Mouse (Mus musculus) kidney, adult 2 months (tissue): Measurements from ENCODE around the gene Sult6b2. TPM values are rescaled to one million over a fixed set of nuclear protein-coding genes. Genes with fewer than 3 reads are reported as not detected.

ENCODE experiments used
- DNase-seq: peaks from one replicate; pipeline ENCODE4 v3.0.0; 2021
- H3K27ac ChIP-seq: fragments of 200-500 bp; 2 replicates; pipeline ENCODE4 v1.5.1; 2012; ENCODE audit warnings: low read depth, low read length, control low read depth, inconsistent platforms; ENCODE audit not compliant: insufficient read depth
- H3K27me3 ChIP-seq: fragments of 200-500 bp; replicated peaks from 2 replicates; pipeline ENCODE4 v1.6.1; 2012; ENCODE audit warnings: mild to moderate bottlenecking, moderate library complexity, low read length, inconsistent platforms; ENCODE audit not compliant: control insufficient read depth, insufficient read depth
- H3K36me3 ChIP-seq: fragments of 200-500 bp; 2 replicates; pipeline ENCODE4 v1.6.1; 2012; ENCODE audit warnings: mild to moderate bottlenecking, moderate library complexity, low read length, inconsistent platforms; ENCODE audit not compliant: control insufficient read depth, insufficient read depth
- H3K4me1 ChIP-seq: fragments of 200-500 bp; 2 replicates; pipeline ENCODE4 v1.6.1; 2011; ENCODE audit warnings: low read length; ENCODE audit not compliant: control insufficient read depth, insufficient read depth
- H3K4me3 ChIP-seq: fragments of 200-500 bp; 2 replicates; pipeline ENCODE4 v1.5.1; 2011; ENCODE audit warnings: mild to moderate bottlenecking, low read depth, low read length, control low read depth; ENCODE audit not compliant: insufficient read depth
- CTCF ChIP-seq: fragments of 200-500 bp; conservative IDR thresholded peaks from 2 replicates; pipeline ENCODE4 v1.5.1; 2011; ENCODE audit warnings: low read depth, mild to moderate bottlenecking, control low read depth, low read length, moderate library complexity, mixed read lengths; ENCODE audit not compliant: insufficient read depth, insufficient read length
- POLR2A ChIP-seq: fragments of 200-500 bp; IDR thresholded peaks from one replicate; pipeline ENCODE4 v1.6.1; 2011; ENCODE audit warnings: low read depth, low read length, control low read depth
- WGBS: fragments of 180-500 bp; shearing (Covaris S2); methylation state at CpG from one replicate; pipeline ENCODE4 v1.1.7; 2018; 5-methylcytosine and 5-hydroxymethylcytosine counted together
- polyA plus RNA-seq: library from polyadenylated mRNA; depleted of rRNA; stranded (reverse); fragments of >200 nt; gene quantifications from 2 replicates; pipeline ENCODE4 v1.2.3, GENCODE M21; 2012

Sult6b2 gene
- polyA plus RNA-seq, 1 experiment: not detected

GRCm38 (mm10) chr6:142779045-142779811 is 25.1 kb downstream of the Sult6b2 start:
- H3K4me1 ChIP-seq: no peaks in the 10 kb centered on the region
- TF ChIP-seq POLR2A (no peak), CTCF (peak; percentile 57)
- no peak overlapping the region for H3K4me3 ChIP-seq
- no peaks in the 10 kb centered on the region for H3K27me3 ChIP-seq
- H3K36me3 ChIP-seq: no peaks in the 10 kb centered on the region
- DNase-seq: peak; percentile 46
- no peak overlapping the region for H3K27ac ChIP-seq
- 44% methylated on average over 11 of the region's 11 CpGs for WGBS

- Histone ChIP-seq H3K27ac (no peak overlapping the region), H3K36me3 (no peaks in the 10 kb centered on the region), H3K27me3 (no peaks in the 10 kb centered on the region), H3K4me3 (no peak overlapping the region), H3K4me1 (no peaks in the 10 kb centered on the region)
- DNase-seq: no peak
- no peak for TF ChIP-seq CTCF
- TF ChIP-seq POLR2A: no peak
- 76% methylated on average over 4 of the region's 4 CpGs for WGBS
These were observed 27.4 kb downstream of the Sult6b2 start for GRCm38 (mm10) chr6:142776935-142777334.

- TF ChIP-seq CTCF (peak; percentile 29; the same call in 1 of the 2 replicates), POLR2A (no peak)
- no peak for DNase-seq
- Histone ChIP-seq H3K4me3 (no peak overlapping the region), H3K27me3 (no peaks in the 10 kb centered on the region), H3K36me3 (no peaks in the 10 kb centered on the region), H3K27ac (no peak overlapping the region), H3K4me1 (no peaks in the 10 kb centered on the region)
- WGBS: 93% methylated on average over 5 of the region's 5 CpGs
These were observed 30.7 kb downstream of the Sult6b2 start for GRCm38 (mm10) chr6:142773566-142773965.

- TF ChIP-seq CTCF (no peak), POLR2A (no peak)
- Histone ChIP-seq H3K36me3 (no peaks in the 10 kb centered on the region), H3K4me3 (no peak overlapping the region), H3K27ac (no peak overlapping the region), H3K27me3 (no peaks in the 10 kb centered on the region), H3K4me1 (no peaks in the 10 kb centered on the region)
- WGBS: 85% methylated on average over 4 of the region's 4 CpGs
- no peak for DNase-seq
These were observed 32.7 kb downstream of the Sult6b2 start for GRCm38 (mm10) chr6:142771643-142772042.

- peak; percentile 70 for DNase-seq
- 71% methylated on average over 3 of the region's 3 CpGs for WGBS
- TF ChIP-seq CTCF (no peak), POLR2A (no peak)
- Histone ChIP-seq H3K27me3 (no peaks in the 10 kb centered on the region), H3K4me3 (no peak overlapping the region), H3K27ac (no peak overlapping the region), H3K4me1 (no peaks in the 10 kb centered on the region), H3K36me3 (0 out of 2 replicates have a peak, but pooled peaks cover 1% of the 10 kb centered on the region)
These were observed 34.4 kb downstream of the Sult6b2 start for GRCm38 (mm10) chr6:142769896-142770295.

- Histone ChIP-seq H3K4me1 (no peaks in the 10 kb centered on the region), H3K36me3 (0 out of 2 replicates have a peak, but pooled peaks cover 1% of the 10 kb centered on the region), H3K27me3 (no peaks in the 10 kb centered on the region), H3K4me3 (no peak overlapping the region), H3K27ac (no peak overlapping the region)
- 73% methylated on average over 9 of the region's 9 CpGs for WGBS
- TF ChIP-seq POLR2A (no peak), CTCF (no peak)
- DNase-seq: no peak
These were observed 37.0 kb downstream of the Sult6b2 start for GRCm38 (mm10) chr6:142767305-142767704.

- 87% methylated on average over 2 of the region's 2 CpGs for WGBS
- Histone ChIP-seq H3K4me3 (no peak overlapping the region), H3K4me1 (no peaks in the 10 kb centered on the region), H3K27me3 (no peaks in the 10 kb centered on the region), H3K36me3 (0 out of 2 replicates have a peak, but pooled peaks cover 1% of the 10 kb centered on the region), H3K27ac (no peak overlapping the region)
- no peak for TF ChIP-seq CTCF
- TF ChIP-seq POLR2A: no peak
- no peak for DNase-seq
These were observed 39.4 kb downstream of the Sult6b2 start for GRCm38 (mm10) chr6:142764933-142765332.

- no peak for DNase-seq
- Histone ChIP-seq H3K4me1 (peaks cover 3% of the 10 kb centered on the region; the same call in 1 of the 2 replicates), H3K27ac (no peak overlapping the region), H3K36me3 (no peaks in the 10 kb centered on the region), H3K27me3 (no peaks in the 10 kb centered on the region), H3K4me3 (no peak overlapping the region)
- 79% methylated on average over 2 of the region's 2 CpGs for WGBS
- TF ChIP-seq CTCF (no peak), POLR2A (no peak)
These were observed 44.7 kb downstream of the Sult6b2 start for GRCm38 (mm10) chr6:142759633-142760032.
